Mouse (Mus musculus): Measurements from ENCODE around the gene Ciz1.

Gene Ciz1

GRCm38 (mm10) chr2:32319586-32320580, 32.2 kb upstream of the Ciz1 start:
- DNase-seq (ENCODE audit: low spot score in 2 of 2) = no peak

- no peak for DNase-seq (ENCODE audit: low spot score in 2 of 2)
Observed at GRCm38 (mm10) chr2:32320721-32321120, 31.4 kb upstream of the Ciz1 start.

GRCm38 (mm10) chr2:32321591-32322298, 30.4 kb upstream of the Ciz1 start:
- DNase-seq (ENCODE audit: low spot score in 2 of 2) = no peak

- DNase-seq (ENCODE audit: low spot score in 2 of 2) = no peak
Observed at GRCm38 (mm10) chr2:32322754-32323741, 29.1 kb upstream of the Ciz1 start.

GRCm38 (mm10) chr2:32324322-32324721, 27.8 kb upstream of the Ciz1 start:
- DNase-seq (ENCODE audit: low spot score in 2 of 2) = no peak

- DNase-seq (ENCODE audit: low spot score in 2 of 2) = no peak
Observed at GRCm38 (mm10) chr2:32325342-32325741, 26.8 kb upstream of the Ciz1 start.

- no peak for DNase-seq (ENCODE audit: low spot score in 2 of 2)
Observed at GRCm38 (mm10) chr2:32327200-32327599, 24.9 kb upstream of the Ciz1 start.

- no peak for DNase-seq (ENCODE audit: low spot score in 2 of 2)
Observed at GRCm38 (mm10) chr2:32328911-32329460, 23.1 kb upstream of the Ciz1 start.

- DNase-seq (ENCODE audit: low spot score in 2 of 2) = no peak
Observed at GRCm38 (mm10) chr2:32329531-32329930, 22.6 kb upstream of the Ciz1 start.

GRCm38 (mm10) chr2:32332159-32332558, 20.0 kb upstream of the Ciz1 start:
- no peak for DNase-seq (ENCODE audit: low spot score in 2 of 2)

GRCm38 (mm10) chr2:32335888-32336287, 16.2 kb upstream of the Ciz1 start:
- no peak for DNase-seq (ENCODE audit: low spot score in 2 of 2)

GRCm38 (mm10) chr2:32339912-32340642, 12.1 kb upstream of the Ciz1 start:
- DNase-seq (ENCODE audit: low spot score in 2 of 2) = no peak

GRCm38 (mm10) chr2:32340836-32341633, 11.1 kb upstream of the Ciz1 start:
- no peak for DNase-seq (ENCODE audit: low spot score in 2 of 2)

- DNase-seq (ENCODE audit: low spot score in 2 of 2) = no peak
Observed at GRCm38 (mm10) chr2:32341634-32341939, 10.5 kb upstream of the Ciz1 start.

GRCm38 (mm10) chr2:32342039-32342438, 10.1 kb upstream of the Ciz1 start:
- DNase-seq (ENCODE audit: low spot score in 2 of 2) = no peak

- no peak for DNase-seq (ENCODE audit: low spot score in 2 of 2)
Observed at GRCm38 (mm10) chr2:32342539-32343350, 9.4 kb upstream of the Ciz1 start.

- DNase-seq (ENCODE audit: low spot score in 2 of 2) = no peak
Observed at GRCm38 (mm10) chr2:32343351-32343671, 8.8 kb upstream of the Ciz1 start.

GRCm38 (mm10) chr2:32344056-32344455, 8.1 kb upstream of the Ciz1 start:
- DNase-seq (ENCODE audit: low spot score in 2 of 2) = no peak
